Mouse (Mus musculus) left cerebral cortex, postnatal 36 days (tissue): ENCODE measurements at regions not wholly inside any gene's neighbourhood (a gene's known extent, or its start where the extent isn't known, plus 50 kb on each side); places are given as distances from the start of the nearest gene placed in this dataset.
"Not testable (repeated sequence)": the region's sequence is repeated elsewhere in the genome, so short reads cannot be mapped to it uniquely, and the experiment has no call there.

ENCODE experiments used
- DNase-seq, 2 experiments: peaks; one replicate each; pipeline ENCODE4 v3.0.0; 2021 to 2022; ENCODE audit warnings: low spot score in 2 of 2, mixed read lengths in 1 of 2
- intact Hi-C: fragments of 180-260 bp; cut with DNase I; formaldehyde crosslinking; loops from one replicate; pipeline ENCODE4 v1.15.1; 2025

- DNase-seq, result no peak
- intact Hi-C loops, result no loop called here
Observed at GRCm38 (mm10) chr19:49115484-49115883, 909.7 kb downstream of the Sorcs3 start.

GRCm38 (mm10) chr19:49131664-49132063 lies 925.8 kb downstream of the Sorcs3 start:
- intact Hi-C loops, result no loop called here
- DNase-seq, result no peak

- DNase-seq, result no peak
- intact Hi-C loops, result no loop called here
Observed at GRCm38 (mm10) chr19:49172078-49172477, 966.3 kb downstream of the Sorcs3 start.

- intact Hi-C loops, result no loop called here
- DNase-seq, result no peak
Observed at GRCm38 (mm10) chr19:49207971-49208370, 1002.1 kb downstream of the Sorcs3 start.

- DNase-seq, result no peak
- intact Hi-C loops, result no loop called here
Observed at GRCm38 (mm10) chr19:49242601-49243000, 1036.8 kb downstream of the Sorcs3 start.

- intact Hi-C loops, result no loop called here
Observed at GRCm38 (mm10) chr19:49245114-49245714, 1039.4 kb downstream of the Sorcs3 start.

GRCm38 (mm10) chr19:49264616-49265015 lies 1058.8 kb downstream of the Sorcs3 start:
- DNase-seq, result no peak
- intact Hi-C loops, result loop anchor here (5.0 to 10.0 kb wide), 3 partner anchors 852 to 1280 kb away; no protein-coding TSS in a partner anchor

More at GRCm38 (mm10) chr19:49245114-49245714, 1039.4 kb downstream of the Sorcs3 start:
- DNase-seq, result no peak

GRCm38 (mm10) chr19:49267864-49268480 lies 1062.1 kb downstream of the Sorcs3 start:
- no peak for DNase-seq
- intact Hi-C loops, result loop anchor here (10.0 kb wide), 2 partner anchors 1123 to 1283 kb away; no protein-coding TSS in a partner anchor

GRCm38 (mm10) chr19:49282626-49283261 lies 1076.9 kb downstream of the Sorcs3 start:
- peak; percentile 8 to 27 for DNase-seq
- intact Hi-C loops, result no loop called here

- DNase-seq, result no peak
- intact Hi-C loops, result no loop called here
Observed at GRCm38 (mm10) chr19:49294980-49295379, 1089.2 kb downstream of the Sorcs3 start.

GRCm38 (mm10) chr19:49299351-49300271 lies 1093.8 kb downstream of the Sorcs3 start:
- no peak for DNase-seq
- intact Hi-C loops, result no loop called here

GRCm38 (mm10) chr19:49301364-49302091 lies 1095.7 kb downstream of the Sorcs3 start:
- DNase-seq, result no peak
- intact Hi-C loops, result no loop called here

GRCm38 (mm10) chr19:49305804-49306203 lies 1100.0 kb downstream of the Sorcs3 start:
- intact Hi-C loops, result no loop called here
- DNase-seq, result no peak

GRCm38 (mm10) chr19:49314229-49314628 lies 1108.4 kb downstream of the Sorcs3 start:
- DNase-seq, result no peak
- intact Hi-C loops, result no loop called here

GRCm38 (mm10) chr19:49359642-49360041 lies 1153.8 kb downstream of the Sorcs3 start:
- DNase-seq, result peak in 1 of 2 experiments; percentile 23
- intact Hi-C loops, result no loop called here

- no peak for DNase-seq
- intact Hi-C loops, result no loop called here
Observed at GRCm38 (mm10) chr19:49360715-49361114, 1154.9 kb downstream of the Sorcs3 start.

GRCm38 (mm10) chr19:49361116-49361515 lies 1155.3 kb downstream of the Sorcs3 start:
- intact Hi-C loops, DNase-seq: not testable (repeated sequence)

- no peak for DNase-seq
- intact Hi-C loops, result no loop called here
Observed at GRCm38 (mm10) chr19:49372921-49373320, 1167.1 kb downstream of the Sorcs3 start.

- intact Hi-C loops, result no loop called here
- peak in 1 of 2 experiments; percentile 7 for DNase-seq
Observed at GRCm38 (mm10) chr19:49374295-49374694, 1168.5 kb downstream of the Sorcs3 start.
